Mouse (Mus musculus) inflammation-experienced regulatory T-cells, adult 6 months (primary cell): ENCODE measurements around the gene Fam205a4. TPM values are rescaled to one million over a fixed set of nuclear protein-coding genes. Genes with fewer than 3 reads are reported as not detected.
"Not testable (repeated sequence)": the region's sequence is repeated elsewhere in the genome, so short reads cannot be mapped to it uniquely, and the experiment has no call there.

Experiments used
- ATAC-seq: one replicate; pipeline ENCODE4 v1.8.0; 2017
- polyA plus RNA-seq, 3 experiments: library from polyadenylated mRNA; unstranded; fragments of 100-300 nt; shearing (Covaris generic); gene quantifications; one replicate each; pipeline ENCODE4 v1.2.1; 2017

Fam205a4 gene
- polyA plus RNA-seq, result under 1 TPM in 1 of 3 experiments, not detected in 2; 0.17 TPM

DNA sequence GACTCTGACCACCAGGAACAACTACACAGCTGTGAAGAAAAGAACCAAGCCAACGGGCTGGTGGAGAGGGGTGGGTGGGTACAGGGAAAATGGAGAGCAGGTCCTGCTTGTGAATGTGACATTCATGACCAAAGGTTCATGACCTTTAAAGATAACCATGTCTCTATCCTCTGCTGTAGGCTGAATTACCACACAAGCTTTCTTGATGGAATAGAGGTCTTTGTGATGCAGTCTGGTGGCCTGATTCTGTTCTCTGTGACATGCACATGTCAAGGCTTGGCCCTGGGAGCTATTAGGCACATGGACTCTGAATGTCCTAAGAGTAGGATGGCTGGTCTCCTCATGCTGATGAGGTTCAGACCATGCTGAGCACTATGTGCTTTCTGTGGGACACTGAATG is at the start of gene Fam205a4:
Gene Fam205a4, plus strand, starts transcription at position 301 of the 400 bp plus-strand sequence.
- not testable (repeated sequence) for ATAC-seq

GRCm38 (mm10) chr4:41941272-41941671 is 24.6 kb upstream of the Fam205a4 start, which contains the start of gene Gm20878:
Gm20878 (plus strand) TSS chr4:41941572.
- not testable (repeated sequence) for ATAC-seq

Other genes with a start within 250 kb of the Fam205a4 start
- 100 to 1,000 TPM in 1 of 3 experiments, 10 to 100 TPM in 2; 88.8 to 122 (median 95.5) TPM for gene Dctn3, start 242.9 kb upstream of the Fam205a4 start, polyA plus RNA-seq
- gene Arid3c, start 234.9 kb upstream of the Fam205a4 start, polyA plus RNA-seq, result not detected
- gene Galt, start 210.8 kb upstream of the Fam205a4 start, polyA plus RNA-seq, result 100 to 1,000 TPM in 1 of 3 experiments, 10 to 100 TPM in 2; 43.1 to 105 (median 70.1) TPM
- gene Sigmar1, start 209.9 kb upstream of the Fam205a4 start, polyA plus RNA-seq, result 10 to 100 TPM; 31.8 to 42.9 (median 34.1) TPM
- 10 to 100 TPM in 1 of 3 experiments, 1 to 10 TPM in 2; 4.7 to 11.9 (median 6.4) TPM for gene Ccl27a, start 191.8 kb upstream of the Fam205a4 start, polyA plus RNA-seq
- not detected for gene Gm21541, start 62.4 kb upstream of the Fam205a4 start, polyA plus RNA-seq
- 1 to 10 TPM in 2 of 3 experiments, not detected in 1; 2.5 TPM for gene Gm20878, start 24.5 kb upstream of the Fam205a4 start, polyA plus RNA-seq
- not detected for gene Gm21093, start 68.7 kb downstream of the Fam205a4 start, polyA plus RNA-seq
- not detected for gene Gm3893, start 125.1 kb downstream of the Fam205a4 start, polyA plus RNA-seq
- gene Gm13304, start 148.8 kb downstream of the Fam205a4 start, polyA plus RNA-seq, result not detected
- gene Gm13306, start 187.4 kb downstream of the Fam205a4 start, polyA plus RNA-seq, result not detected
- gene Gm13305, start 202.5 kb downstream of the Fam205a4 start, polyA plus RNA-seq, result not detected